Mouse (Mus musculus): ENCODE data around the gene Aph1a.
A peak's percentile ranks its signal among the peaks of the same experiment; 100 is the strongest.

- TF ChIP-seq POLR2A (IDR thresholded peaks at IDR 0.05; ENCODE audit: low read depth, low read length) (peak; percentile 15), CTCF (conservative IDR thresholded peaks at IDR 0.05; ENCODE audit: insufficient read depth, insufficient read length, low read depth, low read length) (no peak)
Observed at GRCm38 (mm10) chr3:95904568-95904967, 10.8 kb downstream of the Aph1a start, which contains the start of gene Car14.

Data from kidney, adult 2 months (tissue).